Mouse (Mus musculus): ENCODE measurements at regions not wholly inside any gene's neighbourhood (a gene's known extent, or its start where the extent isn't known, plus 50 kb on each side); places are given as distances from the start of the nearest gene placed in this dataset.
A peak's percentile ranks its signal among the peaks of the same experiment; 100 is the strongest.

DNA sequence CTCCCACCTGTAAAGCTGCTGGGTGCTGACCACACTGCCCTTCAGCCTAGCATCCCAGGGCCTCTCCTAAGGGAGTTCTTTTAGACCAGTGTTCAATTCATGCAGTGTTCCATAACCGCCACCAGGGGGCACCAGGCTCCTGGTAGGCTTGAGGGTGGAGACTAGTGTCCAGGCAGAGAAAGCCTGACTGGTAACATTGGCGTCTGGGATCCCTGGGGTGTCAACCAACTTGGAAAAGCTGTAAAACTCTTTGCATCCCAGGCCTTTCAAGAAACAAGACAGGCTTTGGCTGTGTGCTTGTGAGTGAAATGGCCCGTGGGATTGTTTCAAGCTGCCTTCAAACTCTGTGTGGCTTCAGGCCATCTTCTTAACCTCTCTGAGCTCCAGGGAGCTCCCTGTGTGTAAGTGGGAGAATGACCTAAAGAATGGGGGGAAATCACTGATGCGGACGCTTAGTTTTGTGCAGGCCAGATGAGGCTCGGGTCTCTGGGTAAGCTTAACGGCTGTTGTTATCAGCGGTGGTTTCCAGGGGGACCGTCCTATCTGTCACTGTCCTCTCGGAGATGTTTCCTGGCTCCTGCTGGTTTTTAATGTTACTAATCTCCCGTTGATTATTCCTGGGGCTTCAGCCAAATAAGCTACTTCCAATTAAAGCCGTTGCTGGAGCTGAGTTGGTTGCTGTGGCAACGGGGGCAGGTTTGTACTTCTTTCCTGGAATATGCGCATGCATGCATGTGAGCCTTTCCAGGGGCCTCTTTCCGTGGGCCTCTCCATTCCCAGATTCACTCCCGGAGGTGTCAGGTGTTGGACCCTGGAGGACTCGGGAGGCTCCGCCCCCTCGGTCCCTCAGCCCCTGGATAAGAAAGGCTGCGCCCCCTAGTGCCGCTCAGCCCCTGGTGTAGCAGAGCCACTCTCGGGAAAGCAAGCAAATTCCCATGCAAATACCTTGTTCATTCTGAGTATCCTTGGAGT lies 147.6 kb upstream of the Kcnab2 start:
- TF ChIP-seq POLR2A (IDR thresholded peaks at IDR 0.05; ENCODE audit: control insufficient read depth in 1 of 2, insufficient read depth in 1 of 2, low read depth in 1 of 2, low read length in 2 of 2, poor library complexity in 1 of 2) (no peak), CTCF (IDR thresholded peaks at IDR 0.05 in 2 of 3, conservative IDR thresholded peaks at IDR 0.05 in 1 of 3; ENCODE audit: control insufficient read depth in 1 of 3, insufficient read depth in 1 of 3, low read depth in 2 of 3, low read length in 3 of 3, poor library complexity in 1 of 3, severe bottlenecking in 1 of 3) (peak; percentile 36 to 69 (median 47)), HCFC1 (IDR thresholded peaks at IDR 0.05; ENCODE audit: low read depth, low read length) (no peak), CHD1 (IDR thresholded peaks at IDR 0.05; ENCODE audit: low read depth, low read length) (no peak), EP300 (IDR thresholded peaks at IDR 0.05; ENCODE audit: low read depth in 1 of 2, low read length in 2 of 2) (no peak), E2F4 (IDR thresholded peaks at IDR 0.05; ENCODE audit: borderline replicate concordance, low read depth, low read length) (no peak), BHLHE40 (IDR thresholded peaks at IDR 0.05; ENCODE audit: borderline replicate concordance, low read depth, low read length) (no peak), CHD2 (IDR thresholded peaks at IDR 0.05; ENCODE audit: low read length) (no peak), GABPA (IDR thresholded peaks at IDR 0.05; ENCODE audit: low read depth, low read length) (no peak), TAL1 (IDR thresholded peaks at IDR 0.05; ENCODE audit: low read length) (no peak)
